Mouse (Mus musculus): ENCODE measurements at regions not wholly inside any gene's neighbourhood (a gene's known extent, or its start where the extent isn't known, plus 50 kb on each side); places are given as distances from the start of the nearest gene placed in this dataset.

DNA sequence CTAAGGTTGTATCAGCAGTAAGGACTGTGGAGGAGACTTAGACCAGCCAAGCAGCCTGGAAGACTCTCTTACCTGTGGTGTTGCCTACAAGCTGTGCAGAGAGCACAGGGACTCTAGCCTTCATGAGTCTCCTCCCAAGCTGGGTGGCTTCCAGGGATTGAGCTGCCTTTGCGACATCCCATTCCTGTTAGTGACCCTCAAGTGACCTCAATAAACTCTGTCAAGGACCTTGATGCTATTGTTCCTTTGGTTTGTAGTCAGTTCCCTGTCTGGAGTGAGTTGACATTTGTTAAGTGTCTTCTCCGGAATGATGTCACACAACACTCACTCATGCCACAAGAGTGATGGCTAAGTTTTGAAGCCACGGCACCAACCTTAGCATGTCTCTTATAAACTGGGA is 211.0 kb downstream of the Cd83 start:
- TF ChIP-seq CTCF (IDR thresholded peaks at IDR 0.05; ENCODE audit: borderline replicate concordance, insufficient read depth, low read depth, low read length) (no peak), POLR2A (IDR thresholded peaks at IDR 0.05; ENCODE audit: borderline replicate concordance, insufficient read depth, low read length) (no peak)

Measured in cerebellum, adult 2 months (tissue).